1 mouse cellular context compared by ENCODE assay signal in the genomic region with DNA sequence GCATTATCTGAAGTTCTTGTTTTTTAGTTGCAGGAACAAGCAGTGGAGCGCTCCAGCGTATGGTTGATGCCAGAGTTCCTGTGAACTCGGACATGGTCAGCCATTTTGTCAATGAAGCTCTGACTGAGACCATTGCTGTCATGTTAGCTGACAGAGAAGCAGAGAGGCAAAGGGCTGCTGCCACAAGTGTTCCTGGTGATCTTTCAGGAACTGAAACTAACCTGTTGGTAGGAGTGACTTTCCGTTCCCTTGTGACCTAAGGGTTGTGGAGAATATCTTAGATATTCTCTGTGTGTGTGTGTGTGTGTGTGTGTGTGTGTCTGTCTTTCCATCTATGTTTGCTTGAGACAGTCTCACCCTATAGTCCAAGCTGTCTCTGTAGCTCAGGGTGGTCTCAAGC.
TF ChIP-seq lines count a peak whose summit lies in the region.

No protein-coding gene starts in this region.

TF ChIP-seq in CH12.LX, 34 proteins besides CTCF, POLR2A, EP300 and RAD21 (continued from another document):
- TF ChIP-seq GABPA (IDR thresholded peaks at IDR 0.05; ENCODE audit: insufficient replicate concordance, low read depth, low read length), result no peak
- peak; percentile 23; the same call in 1 of the 2 replicates for TF ChIP-seq SIN3A (IDR thresholded peaks at IDR 0.05; ENCODE audit: low read length)
- peak; percentile 40; the same call in 1 of the 2 replicates for TF ChIP-seq ETS1 (conservative IDR thresholded peaks at IDR 0.05; ENCODE audit: low read depth, low read length)
- TF ChIP-seq E2F4 (IDR thresholded peaks at IDR 0.05; ENCODE audit: insufficient replicate concordance, low read depth, low read length), result no peak
- no peak for TF ChIP-seq NELFE (IDR thresholded peaks at IDR 0.05; ENCODE audit: low read depth, low read length)
- TF ChIP-seq USF2 (conservative IDR thresholded peaks at IDR 0.05; ENCODE audit: low read depth, low read length), result no peak
- no peak for TF ChIP-seq MXI1 (IDR thresholded peaks at IDR 0.05; ENCODE audit: low read depth, low read length)
- no peak for TF ChIP-seq MAZ (IDR thresholded peaks at IDR 0.05; ENCODE audit: low read depth, low read length)
